Mouse (Mus musculus) frontal cortex, adult 2 months (tissue): ENCODE measurements around the gene Lemd1. TPM values are rescaled to one million over a fixed set of nuclear protein-coding genes. Genes with fewer than 3 reads are reported as not detected.

Source experiments
- polyA plus RNA-seq: library from polyadenylated mRNA; depleted of rRNA; stranded (reverse); fragments of >200 nt; gene quantifications from 2 replicates; pipeline ENCODE4 v1.2.3, GENCODE M21; 2012; rRNA removed

The Lemd1 gene
- polyA plus RNA-seq, 1 experiment, result 10.7 TPM

Other genes starting within 250 kb of the Lemd1 start
- 1.4 and 2.0 TPM in 2 replicates for gene Slc45a3, start 228.5 kb upstream of the Lemd1 start, polyA plus RNA-seq
- 22.7 and 23.2 TPM in 2 replicates for gene Elk4, start 183.8 kb upstream of the Lemd1 start, polyA plus RNA-seq
- 44.8 and 53.1 TPM in 2 replicates for gene Mfsd4a, start 123.4 kb upstream of the Lemd1 start, polyA plus RNA-seq
- gene Cdk18, start 51.7 kb upstream of the Lemd1 start, polyA plus RNA-seq, result 28.8 and 43.4 TPM in 2 replicates
- 6.4 and 6.8 TPM in 2 replicates for gene AC124108.1, start within 50 bp of the Lemd1 start, polyA plus RNA-seq
- gene Gm10188, start 38.3 kb downstream of the Lemd1 start, polyA plus RNA-seq, result not detected in 2 replicates
- 8.8 and 10.1 TPM in 2 replicates for gene Klhdc8a, start 107.2 kb downstream of the Lemd1 start, polyA plus RNA-seq
- gene Nuak2, start 124.7 kb downstream of the Lemd1 start, polyA plus RNA-seq, result 0.84 and 1.0 TPM in 2 replicates
- 119 and 131 TPM in 2 replicates for gene Tmcc2, start 199.8 kb downstream of the Lemd1 start, polyA plus RNA-seq
- gene Dstyk, start 226.1 kb downstream of the Lemd1 start, polyA plus RNA-seq, result 22.1 and 26.6 TPM in 2 replicates